Mouse (Mus musculus) regulatory T cell (primary cell): ENCODE measurements around the gene Treml1.
"Not testable (repeated sequence)": the region's sequence is repeated elsewhere in the genome, so short reads cannot be mapped to it uniquely, and the experiment has no call there.

Experiments used
- in situ Hi-C: fragments of 300-600 bp; cut with MboI, MseI; formaldehyde crosslinking; loops from one replicate; pipeline ENCODE4 v1.15.1; 2025; ENCODE audit warnings: high pct_unique_total_duplicates

The Treml1 gene

GRCm38 (mm10) chr17:48359616-48360015 is at the start of gene Treml1:
Gene Treml1, plus strand, starts transcription at chr17:48359916.
- in situ Hi-C loops = no loop called here

GRCm38 (mm10) chr17:48312124-48312523 is 47.6 kb upstream of the Treml1 start:
- in situ Hi-C loops = no loop called here

- in situ Hi-C loops = not testable (repeated sequence)
Observed at GRCm38 (mm10) chr17:48315905-48316579, 43.7 kb upstream of the Treml1 start, which contains the start of gene B430306N03Rik. Gene B430306N03Rik, plus strand, starts transcription at chr17:48316141.

- in situ Hi-C loops = no loop called here
Observed at GRCm38 (mm10) chr17:48318686-48319085, 41.0 kb upstream of the Treml1 start.

- in situ Hi-C loops = no loop called here
Observed at GRCm38 (mm10) chr17:48321279-48321678, 38.4 kb upstream of the Treml1 start.

GRCm38 (mm10) chr17:48323236-48323635 is 36.5 kb upstream of the Treml1 start:
- in situ Hi-C loops = no loop called here

GRCm38 (mm10) chr17:48324258-48324657 is 35.5 kb upstream of the Treml1 start:
- in situ Hi-C loops = no loop called here

GRCm38 (mm10) chr17:48325093-48325492 is 34.6 kb upstream of the Treml1 start:
- in situ Hi-C loops = no loop called here

GRCm38 (mm10) chr17:48325638-48326037 is 34.1 kb upstream of the Treml1 start:
- in situ Hi-C loops = no loop called here

- in situ Hi-C loops = no loop called here
Observed at GRCm38 (mm10) chr17:48326656-48327055, 33.1 kb upstream of the Treml1 start.

- in situ Hi-C loops = no loop called here
Observed at GRCm38 (mm10) chr17:48332524-48332923, 27.2 kb upstream of the Treml1 start.

GRCm38 (mm10) chr17:48334186-48334585 is 25.5 kb upstream of the Treml1 start:
- in situ Hi-C loops = no loop called here

- in situ Hi-C loops = loop anchor here (5.0 kb wide), 2 partner anchors 65 to 220 kb away; no protein-coding TSS in a partner anchor
Observed at GRCm38 (mm10) chr17:48336857-48337256, 22.9 kb upstream of the Treml1 start.

GRCm38 (mm10) chr17:48340267-48340666 is 19.4 kb upstream of the Treml1 start:
- in situ Hi-C loops = no loop called here

GRCm38 (mm10) chr17:48341947-48342346 is 17.8 kb upstream of the Treml1 start:
- in situ Hi-C loops = no loop called here

- in situ Hi-C loops = no loop called here
Observed at GRCm38 (mm10) chr17:48343065-48343464, 16.7 kb upstream of the Treml1 start.

GRCm38 (mm10) chr17:48345824-48346223 is 13.9 kb upstream of the Treml1 start:
- in situ Hi-C loops = no loop called here

GRCm38 (mm10) chr17:48346231-48346630 is 13.5 kb upstream of the Treml1 start, which contains the start of gene Trem2:
Gene Trem2, plus strand, starts transcription at chr17:48346401.
- in situ Hi-C loops = no loop called here

GRCm38 (mm10) chr17:48346834-48347233 is 12.9 kb upstream of the Treml1 start:
- in situ Hi-C loops = no loop called here

GRCm38 (mm10) chr17:48347287-48347686 is 12.4 kb upstream of the Treml1 start:
- in situ Hi-C loops = no loop called here

GRCm38 (mm10) chr17:48350681-48351193 is 9.0 kb upstream of the Treml1 start:
- in situ Hi-C loops = no loop called here

GRCm38 (mm10) chr17:48352976-48353375 is 6.7 kb upstream of the Treml1 start:
- in situ Hi-C loops = not testable (repeated sequence)

- in situ Hi-C loops = no loop called here
Observed at GRCm38 (mm10) chr17:48355822-48356221, 3.9 kb upstream of the Treml1 start.
